Mouse (Mus musculus) mouse trophoblast stem cell (cell line): ENCODE data around the gene Sox6.

Experiments
- in situ Hi-C, 2 experiments: fragments of 300-500 bp; cut with MseI, MboI; formaldehyde crosslinking; loops; 2 replicates in 1 of 2; 3 replicates in 1 of 2; pipeline ENCODE4 v1.15.1; 2025

Sox6 gene

DNA sequence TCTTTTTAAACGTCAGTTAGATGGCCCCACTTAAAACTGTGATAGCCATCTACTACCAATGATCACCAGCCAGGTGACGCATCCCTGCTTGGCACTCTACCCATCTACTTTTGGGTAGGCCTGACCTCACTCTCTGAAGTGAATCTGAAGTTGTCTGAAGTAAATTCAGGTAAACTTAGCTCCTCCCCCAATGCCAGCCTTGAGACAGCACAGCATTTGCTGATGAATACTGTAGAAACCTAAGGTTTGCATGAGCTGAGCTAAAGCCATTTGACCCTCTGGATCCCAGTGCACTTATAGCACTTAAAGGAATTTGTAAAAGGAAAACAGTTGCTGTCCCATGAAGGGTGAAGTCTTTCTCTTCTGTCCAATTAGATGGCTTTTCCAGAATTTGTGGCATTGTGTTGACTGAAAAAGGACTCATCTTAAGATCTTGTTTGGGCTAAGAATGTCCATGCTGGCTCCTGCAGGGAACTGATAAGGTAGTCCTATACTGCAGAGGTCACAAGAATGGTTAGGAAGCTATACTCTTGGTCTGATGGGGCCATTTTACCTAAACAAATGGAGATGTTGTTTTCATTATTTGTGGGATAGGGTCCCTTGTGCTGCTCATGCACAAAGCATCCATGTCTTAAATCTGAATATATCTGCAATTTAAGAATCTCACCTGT is 50.4 kb downstream of the Sox6 start:
- in situ Hi-C loops = no loop called here

DNA sequence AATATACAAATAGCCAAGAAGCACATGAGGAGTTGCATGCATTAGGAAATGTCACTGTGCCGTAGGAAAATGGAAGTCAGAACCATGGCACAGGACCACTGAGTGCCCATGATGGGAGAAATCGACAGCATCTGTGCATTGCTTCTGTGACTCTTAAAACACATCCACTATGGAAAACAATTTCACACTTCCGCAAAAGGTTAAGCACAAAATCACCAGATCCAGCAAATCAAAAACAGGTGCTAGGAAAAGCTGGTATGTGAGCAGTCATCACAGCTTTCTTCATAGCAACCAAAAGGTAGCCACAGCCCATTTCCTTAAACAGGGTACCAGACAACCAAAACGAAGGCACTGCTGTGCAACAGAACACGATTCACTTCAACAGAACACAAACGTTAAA is 52.9 kb downstream of the Sox6 start:
- in situ Hi-C loops = no loop called here

DNA sequence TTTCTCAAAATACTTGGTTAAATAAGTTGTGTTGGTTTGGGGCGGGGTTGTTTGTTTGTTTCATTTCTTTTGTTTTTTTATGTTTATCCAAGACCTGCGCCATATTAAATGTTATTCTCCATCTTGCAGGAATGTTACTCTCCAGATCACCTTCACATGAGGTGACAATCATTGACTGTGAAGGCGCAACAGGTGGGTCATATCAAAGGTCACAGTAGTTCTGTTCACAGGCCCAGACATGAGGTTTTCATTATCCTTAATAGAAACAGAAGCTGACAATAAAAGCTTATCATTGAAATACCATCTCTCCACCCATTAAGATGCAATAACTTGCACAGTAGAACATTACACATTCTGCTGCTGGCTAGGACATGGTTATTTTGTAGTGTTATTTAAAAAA is 54.5 kb downstream of the Sox6 start:
- in situ Hi-C loops = no loop called here

DNA sequence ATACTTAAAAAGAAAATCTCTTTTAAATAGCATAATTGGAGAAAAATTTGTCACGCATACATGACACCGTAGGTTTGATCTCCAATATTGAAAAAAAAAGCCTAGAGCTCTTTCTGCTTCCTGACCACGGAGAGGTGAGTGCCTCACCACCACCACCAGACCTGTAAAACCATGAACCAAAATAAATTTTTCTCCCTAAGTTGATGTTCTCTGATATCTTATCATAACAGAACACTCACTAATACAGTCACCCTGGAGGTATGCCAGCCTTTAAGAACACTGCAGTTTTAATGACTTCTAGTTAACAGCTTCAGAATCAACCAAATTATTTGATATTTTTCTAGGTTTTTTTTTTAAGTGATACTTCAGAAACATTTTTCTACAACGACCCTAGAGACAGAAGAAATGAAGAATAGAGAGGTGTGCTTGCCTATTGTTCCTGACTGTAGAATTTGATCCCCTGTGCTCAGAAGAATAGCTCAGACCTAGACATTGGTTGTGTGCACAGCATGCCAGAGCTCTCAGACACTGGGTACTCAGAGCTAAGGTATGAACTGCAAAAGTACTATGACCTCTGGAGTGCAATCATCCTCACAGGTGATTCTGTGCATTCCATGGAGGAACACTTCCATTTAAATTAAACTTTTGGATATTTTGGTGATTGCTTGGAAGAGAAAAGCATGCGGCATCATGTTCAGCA is 58.6 kb downstream of the Sox6 start:
- in situ Hi-C loops = no loop called here

DNA sequence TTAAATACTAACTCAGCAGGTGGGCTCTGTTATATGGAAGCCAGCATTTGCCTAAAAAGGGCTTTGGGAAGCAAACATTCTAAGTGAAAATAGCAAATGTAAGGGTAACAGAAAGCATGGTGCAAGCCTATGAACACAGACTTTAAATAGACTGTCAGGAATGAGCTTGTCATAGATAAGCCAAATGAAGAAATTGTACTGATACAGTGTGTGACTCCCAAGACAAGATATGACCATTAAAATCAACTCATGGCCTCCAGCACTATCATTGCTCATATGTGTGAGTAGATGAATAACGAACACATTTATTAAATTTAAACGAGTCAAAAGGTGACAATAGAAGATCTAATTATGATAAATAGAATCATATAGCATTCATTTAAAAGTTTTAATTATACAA is 64.1 kb downstream of the Sox6 start:
- in situ Hi-C loops = no loop called here

DNA sequence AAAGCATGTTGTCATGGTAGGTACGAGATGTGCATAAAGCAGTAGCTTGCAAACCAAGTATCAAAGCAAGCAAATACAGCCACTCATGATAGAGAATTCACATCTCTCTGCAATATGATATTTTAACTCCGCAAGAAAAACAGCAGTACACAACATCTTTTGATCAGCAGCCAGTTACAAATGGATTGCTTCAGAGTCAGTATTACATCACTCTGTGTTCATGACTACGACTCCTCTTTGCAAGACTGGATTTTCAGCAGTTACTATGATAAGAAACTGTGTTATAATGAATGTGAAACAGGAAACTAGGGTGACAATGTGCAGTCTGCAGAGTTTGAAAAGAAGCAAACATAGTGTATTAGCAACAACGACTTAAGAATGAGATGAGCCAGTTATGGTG is 71.4 kb downstream of the Sox6 start:
- in situ Hi-C loops = no loop called here

DNA sequence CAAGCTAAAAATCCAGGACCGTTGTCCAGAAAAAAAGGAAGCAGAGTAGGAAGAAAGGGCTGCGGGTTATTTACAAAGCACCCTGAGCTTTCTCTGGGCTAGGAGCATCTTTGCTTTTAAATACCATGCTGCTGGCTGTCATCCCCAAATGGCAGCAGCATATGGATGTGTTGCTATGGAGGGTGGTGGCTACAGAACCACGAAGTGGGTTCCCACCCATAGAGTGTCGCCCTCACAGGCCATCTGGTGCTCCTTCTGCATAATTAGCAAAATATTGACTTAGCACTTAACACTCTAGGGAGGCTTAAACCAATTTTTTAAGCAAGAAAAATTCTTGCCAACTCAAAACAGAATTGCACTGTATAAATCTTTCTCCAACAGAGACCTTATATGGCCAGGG is 72.4 kb downstream of the Sox6 start:
- in situ Hi-C loops = no loop called here

DNA sequence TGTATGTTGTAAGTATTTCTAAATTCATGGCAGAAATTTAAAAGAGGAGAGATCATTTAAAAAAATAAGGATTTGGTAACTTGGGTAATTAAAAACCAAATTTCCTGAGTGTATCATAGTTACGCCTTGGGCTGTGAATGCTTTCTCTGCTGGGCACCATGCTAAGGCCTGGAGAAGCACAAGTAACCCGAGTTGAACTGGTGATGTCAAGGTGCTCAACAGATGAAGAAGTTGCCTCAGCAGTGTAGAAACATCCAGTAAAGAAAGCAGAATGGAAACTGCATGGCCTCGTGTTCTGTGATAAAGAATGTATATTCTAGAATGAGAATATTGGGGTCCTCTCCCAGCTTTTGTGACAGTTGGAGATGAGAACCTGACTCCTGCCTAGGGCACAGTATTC is 85.5 kb downstream of the Sox6 start:
- in situ Hi-C loops = no loop called here

DNA sequence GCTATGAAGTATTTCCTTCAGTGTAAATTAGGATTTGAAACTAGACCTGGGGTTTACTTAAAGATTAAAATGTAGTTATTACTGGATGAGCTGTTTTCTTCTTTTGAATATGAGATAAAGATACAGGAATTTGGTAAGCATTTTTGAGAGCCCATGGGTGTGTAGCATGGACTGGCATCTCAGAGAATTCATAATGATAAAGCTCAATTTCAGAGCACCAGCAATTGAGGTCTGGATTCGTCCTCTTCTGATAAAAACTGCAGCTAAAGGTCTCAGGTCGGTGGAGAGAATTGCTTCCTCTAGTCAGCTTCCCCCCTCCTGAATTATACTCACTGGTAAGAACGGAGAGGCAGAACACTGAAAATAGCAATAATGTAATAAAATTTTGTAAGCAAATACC is 86.4 kb downstream of the Sox6 start:
- in situ Hi-C loops = no loop called here

DNA sequence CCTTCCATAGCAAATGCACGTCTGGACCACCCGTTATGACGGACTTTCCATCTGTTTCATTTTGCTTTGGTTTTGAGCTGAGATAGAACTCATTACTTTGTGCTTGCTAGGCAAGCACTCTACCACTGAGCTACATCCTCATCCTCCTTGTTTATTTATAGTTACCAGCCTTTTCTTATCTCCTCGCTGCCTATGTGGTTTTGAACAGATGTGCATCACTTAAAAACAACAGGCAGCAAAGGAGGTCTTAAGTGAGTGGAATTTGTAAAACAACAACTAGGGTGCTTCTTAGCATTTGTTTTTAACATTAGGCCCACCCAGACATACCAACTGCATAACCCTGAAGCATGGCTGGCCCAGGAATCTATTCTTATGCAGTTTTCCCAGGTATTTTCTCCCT is 86.9 kb downstream of the Sox6 start:
- in situ Hi-C loops = no loop called here

DNA sequence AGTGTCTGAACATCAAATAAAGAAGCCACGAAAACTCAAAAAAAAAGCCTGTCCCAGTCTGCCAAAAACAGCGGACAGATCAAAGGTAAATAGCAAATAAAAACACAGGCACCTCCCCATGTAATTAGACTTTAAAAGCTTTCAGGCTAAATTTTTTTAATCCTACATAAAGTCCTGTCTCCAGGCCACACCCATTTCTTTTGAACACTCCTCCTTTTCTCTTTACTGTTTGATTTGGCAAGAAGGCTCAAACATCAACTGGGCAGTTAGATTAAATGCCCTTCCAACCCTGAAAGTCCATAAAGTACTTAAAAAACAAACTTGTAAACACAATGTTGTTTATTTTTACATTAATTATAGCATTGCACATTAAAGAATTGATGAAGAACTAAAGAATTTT is 90.7 kb downstream of the Sox6 start:
- in situ Hi-C loops = no loop called here

DNA sequence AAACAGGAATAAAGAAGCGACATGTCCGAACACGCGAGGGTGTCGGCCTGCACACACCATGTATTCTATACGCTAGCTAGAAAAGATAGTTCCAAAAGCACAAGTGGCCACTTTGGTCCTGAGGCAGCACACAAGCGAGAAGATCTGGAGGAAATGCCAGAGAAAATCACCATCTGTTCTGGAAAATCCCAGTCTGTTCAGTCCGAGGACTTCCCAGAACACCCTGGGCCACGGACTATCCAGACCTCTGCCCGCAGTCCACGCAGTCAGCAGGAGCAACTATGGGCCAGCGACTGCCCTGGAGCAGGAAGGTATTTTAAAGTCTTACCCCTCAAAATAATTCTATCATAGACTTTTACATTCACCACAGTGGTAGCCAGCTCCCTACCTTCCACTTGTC is 92.0 kb downstream of the Sox6 start:
- in situ Hi-C loops = no loop called here

DNA sequence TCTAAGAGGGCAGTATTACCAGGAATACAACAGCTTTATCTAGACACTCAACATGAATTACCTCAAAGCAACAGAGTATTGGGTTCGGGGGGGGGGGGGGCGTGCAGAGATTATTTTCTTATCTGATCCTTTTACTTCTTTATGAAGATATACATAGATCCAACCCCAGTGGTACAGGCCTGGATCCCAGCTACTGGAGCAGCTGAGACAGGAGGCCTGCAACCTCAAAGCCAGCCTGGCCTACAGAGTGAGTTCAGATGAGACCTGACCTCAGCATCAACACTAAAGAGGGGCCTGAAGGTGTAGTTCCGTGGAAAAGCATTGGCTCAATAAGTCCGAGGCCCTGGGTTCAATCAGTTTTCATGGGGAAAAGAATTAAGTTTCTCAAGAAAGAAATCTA is 93.1 kb downstream of the Sox6 start:
- in situ Hi-C loops = no loop called here

DNA sequence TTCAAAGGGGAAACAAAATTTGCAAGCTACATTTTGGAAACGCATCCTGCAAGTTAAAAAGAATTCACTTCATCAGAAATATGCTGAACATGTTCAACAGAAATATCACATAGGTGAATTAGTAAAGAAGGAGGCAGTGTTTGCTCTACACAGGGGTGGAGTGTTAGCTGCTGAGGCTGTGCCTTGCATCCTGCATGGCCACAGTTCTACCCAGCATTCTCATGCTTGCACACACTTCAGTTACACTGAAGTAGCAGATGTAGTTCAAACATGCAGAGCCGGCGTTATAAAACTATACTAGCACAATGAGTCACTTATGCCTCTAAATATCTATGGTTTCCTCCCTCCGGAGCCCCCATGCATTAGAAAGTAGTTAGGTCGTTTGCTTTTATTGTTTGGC is 94.3 kb downstream of the Sox6 start:
- in situ Hi-C loops = no loop called here

DNA sequence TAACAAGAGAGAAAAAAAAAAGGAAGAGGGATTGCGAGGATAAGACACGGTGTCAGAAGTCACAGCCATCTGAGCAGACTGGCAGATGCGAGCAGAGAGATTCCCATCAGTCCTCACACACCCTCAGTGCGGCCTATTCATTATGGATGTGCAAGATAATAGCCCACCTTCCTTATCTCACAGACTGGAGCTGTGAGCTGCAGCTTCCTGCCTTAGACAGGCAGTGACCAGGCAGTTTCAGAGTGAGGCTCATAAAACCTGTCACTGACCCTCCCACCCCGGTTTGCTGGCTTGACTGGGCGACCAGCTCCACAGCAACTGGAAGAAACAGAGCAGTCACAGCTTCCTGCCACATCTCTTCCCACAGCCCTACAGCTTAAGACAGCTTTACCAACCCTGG is 96.8 kb downstream of the Sox6 start:
- in situ Hi-C loops = no loop called here

DNA sequence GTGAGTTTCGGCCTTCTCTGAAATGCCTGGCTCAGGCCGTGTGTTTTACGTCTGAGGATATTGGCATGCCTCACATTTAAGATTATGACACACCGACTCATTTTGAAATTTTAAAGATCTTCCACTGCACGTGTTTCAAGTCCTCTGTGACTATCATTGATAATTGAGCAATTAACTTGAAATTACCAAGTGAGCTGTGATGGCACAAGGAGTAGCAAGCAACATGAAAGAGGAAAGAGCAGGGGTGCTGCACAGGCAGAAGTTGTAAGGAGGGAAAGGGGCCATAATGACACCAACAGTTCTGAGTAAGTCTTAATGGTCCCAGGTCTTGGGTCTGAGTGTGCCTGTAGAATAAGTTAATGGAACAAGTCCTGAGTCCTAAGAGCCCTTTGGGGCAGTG is 99.3 kb downstream of the Sox6 start:
- in situ Hi-C loops = no loop called here

DNA sequence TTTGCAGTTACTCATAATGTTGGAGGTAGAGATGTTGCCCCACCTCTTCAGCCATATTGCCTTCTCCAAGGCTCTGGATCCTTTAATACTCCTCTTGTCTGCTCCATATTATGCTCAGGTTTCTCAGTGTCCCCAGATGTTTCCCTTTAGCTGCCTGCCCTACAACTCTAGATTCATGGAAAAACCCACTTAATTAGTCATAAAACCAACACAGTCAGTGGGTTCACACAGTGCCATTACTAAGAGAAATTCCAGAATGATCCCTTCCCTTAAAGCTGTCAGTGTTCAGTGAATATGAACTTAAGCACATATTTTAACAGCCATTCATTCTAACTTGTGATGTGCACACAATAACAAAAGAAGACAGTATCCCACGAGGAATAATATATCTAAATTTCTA is 101.7 kb downstream of the Sox6 start:
- in situ Hi-C loops = no loop called here

DNA sequence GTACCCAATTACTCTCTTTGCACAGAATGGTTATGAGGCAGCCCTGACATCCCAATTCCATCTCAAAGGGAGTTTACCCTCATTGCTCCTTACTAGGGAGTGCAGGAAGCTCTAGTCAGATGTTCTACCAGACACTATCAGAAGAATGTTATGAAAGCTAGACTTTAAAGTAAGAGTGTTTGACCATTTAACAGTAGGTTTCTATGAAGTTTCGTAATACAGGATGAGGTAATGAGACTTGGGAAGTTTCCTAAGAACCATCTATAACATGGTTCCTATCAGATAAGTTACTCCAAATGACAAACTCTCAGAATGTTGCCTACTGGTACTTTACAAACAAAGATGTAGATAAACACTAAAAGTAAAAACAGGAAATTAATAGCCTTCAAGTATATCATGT is 123.3 kb downstream of the Sox6 start:
- in situ Hi-C loops = no loop called here

DNA sequence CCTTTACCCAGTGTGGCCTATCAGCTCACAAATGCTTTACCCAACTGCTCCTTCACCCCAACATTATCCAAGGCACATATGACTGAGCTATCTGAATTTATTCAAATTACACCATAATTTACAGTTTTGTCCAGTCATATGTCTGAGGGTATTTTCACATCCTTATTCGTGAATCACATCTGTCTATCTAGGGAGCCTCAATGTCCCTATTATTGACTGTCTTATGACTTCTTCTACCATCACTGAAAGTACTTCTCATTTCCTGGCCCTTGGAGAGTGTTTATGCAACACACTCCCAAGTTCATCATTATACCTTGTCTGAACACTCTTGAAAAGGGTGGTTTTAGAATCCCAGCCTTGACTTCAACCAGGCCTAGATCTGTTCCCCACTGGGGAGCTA is 128.3 kb downstream of the Sox6 start:
- in situ Hi-C loops = no loop called here

DNA sequence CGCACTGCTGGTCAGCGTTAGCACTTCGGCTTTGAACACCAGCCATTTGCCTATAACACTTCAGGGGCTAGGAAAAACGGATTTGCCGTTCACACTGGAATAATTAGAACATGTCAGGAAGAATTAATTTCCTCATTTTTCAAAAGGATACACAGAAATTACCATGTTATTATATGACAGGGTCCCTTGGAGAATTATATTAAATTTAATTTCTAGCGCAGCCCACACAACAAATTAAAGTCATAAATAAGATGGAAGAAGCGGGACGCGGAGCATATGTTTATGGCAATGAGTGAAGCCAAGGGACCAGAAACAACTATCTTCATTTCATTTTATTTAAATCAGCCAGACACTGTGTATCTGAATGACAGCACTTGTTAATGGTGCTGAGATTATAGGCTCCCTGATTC is 133.8 kb downstream of the Sox6 start:
- in situ Hi-C loops = no loop called here

DNA sequence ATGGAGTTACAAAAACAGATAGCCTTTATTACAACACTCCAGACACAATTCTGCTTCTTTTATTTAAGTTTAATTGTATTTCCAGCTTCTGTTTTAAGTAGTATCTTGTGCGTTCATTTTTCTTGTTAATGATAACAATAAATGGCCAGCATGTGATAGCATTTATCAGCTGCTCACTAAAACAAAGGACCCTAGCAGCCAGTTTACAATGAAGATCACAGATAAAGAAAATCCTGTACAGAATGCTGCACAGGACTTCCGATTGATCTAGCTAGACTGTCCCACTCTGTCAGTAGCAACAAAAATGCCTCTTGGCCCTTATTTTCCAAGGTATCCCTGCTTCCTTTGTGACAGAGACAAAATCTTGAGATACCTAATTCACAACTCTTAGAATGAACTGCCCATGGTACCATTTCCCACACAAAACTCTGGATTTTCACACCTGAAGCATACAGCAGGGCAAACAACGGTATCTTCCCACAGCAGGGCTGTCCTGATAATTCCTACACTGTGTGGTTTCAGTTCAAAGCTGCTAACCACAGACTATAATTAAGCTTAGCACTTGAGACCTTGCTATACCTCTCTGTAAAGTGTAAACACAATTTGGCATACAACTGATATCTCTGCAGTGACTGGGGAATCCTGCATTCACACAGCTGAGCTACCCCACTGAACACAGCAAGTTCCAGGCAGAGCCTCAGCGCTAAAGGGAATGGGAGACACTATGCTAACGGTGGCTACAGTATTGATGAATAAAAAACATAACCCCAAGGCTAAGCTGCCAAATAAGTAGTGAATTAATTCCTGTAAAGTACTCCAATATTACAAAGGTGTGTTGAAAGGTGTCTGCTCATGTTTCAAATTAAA is 134.4 kb downstream of the Sox6 start:
- in situ Hi-C loops = no loop called here

DNA sequence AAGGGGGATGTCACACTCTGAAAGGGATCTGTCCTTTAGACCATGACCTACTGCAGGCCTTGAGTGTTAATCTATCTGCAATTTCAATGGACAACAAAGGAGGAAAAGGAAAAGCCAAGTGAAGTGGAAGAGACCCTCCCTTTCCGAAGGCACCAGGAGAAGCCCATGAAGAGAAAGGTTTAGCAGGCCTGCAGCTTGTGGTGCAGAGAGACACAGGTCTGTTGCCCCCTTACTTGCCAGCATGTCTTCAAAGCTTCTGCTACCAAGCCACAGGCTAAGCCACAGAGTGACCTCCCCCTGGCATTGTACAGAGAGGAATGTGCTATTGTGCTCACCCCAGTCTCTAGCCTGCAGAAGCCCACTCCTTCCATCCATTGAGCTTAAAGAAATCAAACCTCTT is 135.2 kb downstream of the Sox6 start:
- in situ Hi-C loops = no loop called here

DNA sequence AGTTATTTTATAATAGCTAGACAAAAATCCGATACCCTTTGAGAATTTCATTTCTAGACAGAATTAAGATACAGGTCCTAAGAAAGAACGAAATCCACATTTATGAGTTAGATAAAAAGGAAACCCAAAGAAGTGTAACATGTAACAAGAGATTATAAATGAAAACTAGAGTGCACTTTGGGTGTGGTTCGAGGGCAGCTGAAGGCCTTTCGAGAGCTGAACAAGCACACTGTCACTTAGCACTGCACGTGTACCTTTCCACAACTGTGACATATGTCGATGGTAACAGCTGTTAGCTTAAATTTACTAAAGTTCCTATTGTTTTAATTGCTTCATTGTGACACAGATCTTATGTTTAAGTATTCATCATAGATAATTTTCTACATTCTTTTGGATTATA is 142.8 kb downstream of the Sox6 start:
- in situ Hi-C loops = no loop called here
